Mouse (Mus musculus) ES-Bruce4 (cell line): ENCODE data around the gene Olfr715b. TPM values are rescaled to one million over a fixed set of nuclear protein-coding genes. Genes with fewer than 3 reads are reported as not detected.
"Not testable (repeated sequence)": the region's sequence is repeated elsewhere in the genome, so short reads cannot be mapped to it uniquely, and the experiment has no call there.

ENCODE experiments used
- H3K27ac ChIP-seq: 2 replicates; pipeline ENCODE4 v1.5.1; 2012; ENCODE audit warnings: low read length, inconsistent platforms; ENCODE audit not compliant: insufficient read depth
- H3K27me3 ChIP-seq: 2 replicates; pipeline ENCODE4 v1.6.1; 2012; ENCODE audit warnings: mild to moderate bottlenecking, low read length, inconsistent platforms; ENCODE audit not compliant: control insufficient read depth, poor library complexity, insufficient read depth, severe bottlenecking
- H3K36me3 ChIP-seq: 2 replicates; pipeline ENCODE4 v1.6.1; 2012; ENCODE audit warnings: inconsistent platforms, mild to moderate bottlenecking, low read length, moderate library complexity; ENCODE audit not compliant: control insufficient read depth, poor library complexity, insufficient read depth, severe bottlenecking
- H3K4me1 ChIP-seq: one replicate; pipeline ENCODE4 v1.8.1; 2011; ENCODE audit warnings: low read length; ENCODE audit not compliant: control insufficient read depth, insufficient read depth
- H3K4me3 ChIP-seq: 2 replicates; pipeline ENCODE4 v1.5.1; 2011; ENCODE audit warnings: low read depth, mild to moderate bottlenecking, low read length
- H3K9ac ChIP-seq: 2 replicates; pipeline ENCODE4 v1.6.1; 2012; ENCODE audit warnings: low read depth, mild to moderate bottlenecking, inconsistent platforms; ENCODE audit not compliant: poor library complexity, severe bottlenecking
- H3K9me3 ChIP-seq: replicated peaks from 2 replicates; pipeline ENCODE4 v1.6.1; 2012; ENCODE audit warnings: mild to moderate bottlenecking, low read length, inconsistent platforms; ENCODE audit not compliant: control insufficient read depth, poor library complexity, insufficient read depth, severe bottlenecking
- CTCF ChIP-seq: IDR thresholded peaks from one replicate; pipeline ENCODE4 v1.8.1; 2011; ENCODE audit warnings: low read depth, low read length
- EP300 ChIP-seq: IDR thresholded peaks from 2 replicates; pipeline ENCODE4 v1.6.1; 2011; ENCODE audit warnings: low read depth, low read length; ENCODE audit not compliant: insufficient read depth
- POLR2A ChIP-seq: IDR thresholded peaks from one replicate; pipeline ENCODE4 v1.8.1; 2011; ENCODE audit warnings: low read length; ENCODE audit not compliant: insufficient read depth
- polyA plus RNA-seq: library from polyadenylated mRNA; stranded (reverse); fragments of >200 nt; gene quantifications from 2 replicates; pipeline ENCODE4 v1.2.4, GENCODE M21; 2011; ENCODE audit warnings: low read depth; ENCODE audit not compliant: missing spikeins, insufficient read depth, insufficient read length

Gene Olfr715b
- not detected in 2 replicates for polyA plus RNA-seq

- H3K36me3 ChIP-seq, H3K9ac ChIP-seq, H3K9me3 ChIP-seq, H3K4me1 ChIP-seq, H3K27ac ChIP-seq, H3K4me3 ChIP-seq, H3K27me3 ChIP-seq: not testable (repeated sequence)
Observed at GRCm38 (mm10) chr7:107110269-107110668, at the start of gene Olfr715b. Olfr715b (minus strand) TSS chr7:107110369.

- not testable (repeated sequence) for H3K4me3 ChIP-seq
Observed at GRCm38 (mm10) chr7:107138027-107138426, 27.9 kb upstream of the Olfr715b start, which contains the start of gene Olfr716. Olfr716 (plus strand) TSS chr7:107138327.

GRCm38 (mm10) chr7:107130983-107131382 is 20.8 kb upstream of the Olfr715b start, which contains the start of gene Olfr715:
Olfr715 (minus strand) TSS chr7:107131083.
- H3K27me3 ChIP-seq, H3K4me1 ChIP-seq, H3K4me3 ChIP-seq, H3K36me3 ChIP-seq, H3K9me3 ChIP-seq, H3K9ac ChIP-seq, H3K27ac ChIP-seq: not testable (repeated sequence)

More at GRCm38 (mm10) chr7:107138027-107138426, 27.9 kb upstream of the Olfr715b start, which contains the start of gene Olfr716:
- H3K36me3 ChIP-seq, H3K4me1 ChIP-seq, H3K27ac ChIP-seq, H3K9me3 ChIP-seq, H3K27me3 ChIP-seq, H3K9ac ChIP-seq: not testable (repeated sequence)

DNA sequence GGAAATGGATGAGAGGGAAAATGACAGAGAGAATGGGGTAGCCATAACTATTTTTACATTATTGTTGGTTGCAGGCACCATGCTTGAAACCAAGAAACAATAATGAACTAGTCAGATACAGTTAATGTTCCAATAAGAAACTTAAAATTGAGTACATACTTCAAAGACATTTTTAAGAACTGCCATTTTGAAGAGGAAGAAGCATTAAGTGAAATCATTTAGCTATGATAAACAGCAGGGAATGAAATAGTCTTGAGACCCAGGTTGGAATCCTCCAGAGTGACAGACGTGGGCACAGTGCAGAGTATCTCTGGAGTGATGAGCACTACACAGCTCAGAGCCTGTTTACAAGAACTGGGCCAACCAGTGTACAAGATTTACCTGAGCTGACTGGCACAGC is 17.2 kb downstream of the Olfr715b start, which contains the start of gene Olfr17:
TSS of gene Olfr17 (plus strand) at position 301 of the 400 bp plus-strand sequence.
- no peaks in the 10 kb centered on the region for H3K36me3 ChIP-seq
- H3K9ac ChIP-seq = no peak within 1 kb of the TSS
- TF ChIP-seq EP300 (no peak), CTCF (no peak), POLR2A (no peak)
- H3K4me3 ChIP-seq = no peak within 1 kb of the TSS
- no peak within 1 kb of the TSS for H3K27ac ChIP-seq
- H3K27me3 ChIP-seq = no peaks in the 10 kb centered on the region
- H3K4me1 ChIP-seq = no peaks in the 10 kb centered on the region
- H3K9me3 ChIP-seq = no peaks in the 10 kb centered on the region

GRCm38 (mm10) chr7:107070681-107071080 is 39.5 kb downstream of the Olfr715b start, which contains the start of gene Olfr714:
Olfr714 (plus strand) TSS chr7:107070981.
- TF ChIP-seq POLR2A (no peak), CTCF (no peak), EP300 (no peak)
- Histone ChIP-seq H3K9me3 (no peaks in the 10 kb centered on the region), H3K4me1 (no peaks in the 10 kb centered on the region)

More at GRCm38 (mm10) chr7:107070681-107071080, 39.5 kb downstream of the Olfr715b start, which contains the start of gene Olfr714:
- Histone ChIP-seq H3K4me3 (no peak within 1 kb of the TSS), H3K36me3 (no peaks in the 10 kb centered on the region), H3K27me3 (no peaks in the 10 kb centered on the region), H3K27ac (no peak within 1 kb of the TSS), H3K9ac (no peak within 1 kb of the TSS)

Other genes with a start within 250 kb of the Olfr715b start
- not detected in 2 replicates for gene Olfr704, start 247.2 kb downstream of the Olfr715b start, polyA plus RNA-seq
- gene Olfr705, start 233.5 kb downstream of the Olfr715b start, polyA plus RNA-seq = not detected in 2 replicates
- gene Olfr706, start 222.2 kb downstream of the Olfr715b start, polyA plus RNA-seq = not detected in 2 replicates
- not detected in 2 replicates for gene Olfr707, start 209.1 kb downstream of the Olfr715b start, polyA plus RNA-seq
- not detected in 2 replicates for gene Olfr1532-ps1, start 202.4 kb downstream of the Olfr715b start, polyA plus RNA-seq
- gene Olfr709-ps1, start 178.2 kb downstream of the Olfr715b start, polyA plus RNA-seq = not detected in 2 replicates
- gene Olfr710, start 162.1 kb downstream of the Olfr715b start, polyA plus RNA-seq = not detected in 2 replicates
- gene Olfr6, start 146.4 kb downstream of the Olfr715b start, polyA plus RNA-seq = not detected in 2 replicates
- not detected in 2 replicates for gene Olfr711, start 134.9 kb downstream of the Olfr715b start, polyA plus RNA-seq
- 0.11 TPM in 1 of 2 replicates, not detected in the other for gene Olfr2, start 104.3 kb downstream of the Olfr715b start, polyA plus RNA-seq
- gene Olfr713, start 79.2 kb downstream of the Olfr715b start, polyA plus RNA-seq = 0.09 TPM in 1 of 2 replicates, not detected in the other
- not detected in 2 replicates for gene Olfr714, start 39.4 kb downstream of the Olfr715b start, polyA plus RNA-seq
- not detected in 2 replicates for gene Olfr17, start 17.1 kb downstream of the Olfr715b start, polyA plus RNA-seq
- gene Olfr715, start 20.7 kb upstream of the Olfr715b start, polyA plus RNA-seq = not detected in 2 replicates
- not detected in 2 replicates for gene Olfr716, start 28.0 kb upstream of the Olfr715b start, polyA plus RNA-seq
- gene Nlrp14, start 56.6 kb upstream of the Olfr715b start, polyA plus RNA-seq = 0.42 TPM in 1 of 2 replicates, not detected in the other
- 19.3 and 27.3 TPM in 2 replicates for gene Rbmxl2, start 99.1 kb upstream of the Olfr715b start, polyA plus RNA-seq